Mouse (Mus musculus): Measurements from ENCODE around the gene Mfsd5. TPM values are rescaled to one million over a fixed set of nuclear protein-coding genes. Genes with fewer than 3 reads are reported as not detected.

Gene Mfsd5
- polyA plus RNA-seq (2015; fragmentation: Nextera tagmentation; extraction: Ambion mirVana): 53.5 and 55.1 TPM in 2 replicates

GRCm38 (mm10) chr15:102279092-102279782 lies at the start of gene Mfsd5:
TSS of gene Mfsd5 (plus strand) at chr15:102279454.
- peak; percentile 93 for DNase-seq (ENCODE audit: low spot score)

DNA sequence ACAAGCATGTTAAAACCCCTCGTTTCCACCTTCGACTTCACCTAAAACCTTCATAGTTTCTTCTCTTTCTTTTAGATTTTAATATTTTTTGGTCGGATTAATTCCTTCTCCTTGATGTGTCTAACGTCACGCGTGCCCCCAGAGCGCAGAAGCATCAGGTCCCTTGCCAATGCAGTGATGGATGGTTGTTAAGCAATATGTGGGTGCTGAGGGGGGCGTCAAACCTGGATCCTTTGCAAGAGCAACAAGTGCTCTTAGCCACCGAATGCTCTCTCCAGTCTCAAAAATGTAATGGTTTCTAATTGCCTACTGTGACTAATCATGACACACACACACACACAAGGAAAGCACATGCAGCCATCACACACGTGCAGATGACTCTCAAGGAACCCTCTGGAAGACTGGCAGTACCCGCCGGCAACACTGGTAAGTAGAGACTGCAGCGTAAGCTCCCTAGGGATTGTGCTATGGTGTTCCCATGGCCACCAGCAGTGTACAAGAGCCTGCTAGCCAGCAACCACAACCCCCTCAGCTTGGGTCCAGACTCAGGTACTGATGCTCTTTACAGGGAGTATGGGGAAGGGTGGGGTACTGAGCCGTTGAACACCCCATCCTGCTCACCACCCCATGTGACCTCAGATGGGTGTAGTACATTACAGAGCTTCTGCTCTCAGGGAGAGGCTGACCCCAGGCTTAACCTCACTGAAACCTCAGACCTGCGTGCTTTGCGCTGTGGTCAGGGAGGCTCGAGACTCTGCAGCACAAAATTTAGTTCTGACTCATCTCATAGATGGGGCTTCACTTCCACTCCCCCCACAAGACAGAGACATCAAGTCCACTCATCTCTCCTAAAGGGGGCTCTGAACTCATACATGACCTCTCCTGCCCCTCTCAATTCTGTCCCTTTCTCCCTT lies 48.6 kb upstream of the Mfsd5 start:
- DNase-seq (ENCODE audit: low spot score): no peak

GRCm38 (mm10) chr15:102231748-102232147 lies 47.5 kb upstream of the Mfsd5 start, which contains the start of gene Itgb7:
TSS of gene Itgb7 (minus strand) at chr15:102231944.
- DNase-seq (ENCODE audit: low spot score): peak; percentile 78

- no peak for DNase-seq (ENCODE audit: low spot score)
Observed at GRCm38 (mm10) chr15:102232764-102233163, 46.5 kb upstream of the Mfsd5 start.

- DNase-seq (ENCODE audit: low spot score): no peak
Observed at GRCm38 (mm10) chr15:102233896-102234295, 45.4 kb upstream of the Mfsd5 start.

GRCm38 (mm10) chr15:102235371-102236027 lies 43.8 kb upstream of the Mfsd5 start:
- DNase-seq (ENCODE audit: low spot score): no peak

GRCm38 (mm10) chr15:102238543-102239259 lies 40.6 kb upstream of the Mfsd5 start:
- no peak for DNase-seq (ENCODE audit: low spot score)

DNA sequence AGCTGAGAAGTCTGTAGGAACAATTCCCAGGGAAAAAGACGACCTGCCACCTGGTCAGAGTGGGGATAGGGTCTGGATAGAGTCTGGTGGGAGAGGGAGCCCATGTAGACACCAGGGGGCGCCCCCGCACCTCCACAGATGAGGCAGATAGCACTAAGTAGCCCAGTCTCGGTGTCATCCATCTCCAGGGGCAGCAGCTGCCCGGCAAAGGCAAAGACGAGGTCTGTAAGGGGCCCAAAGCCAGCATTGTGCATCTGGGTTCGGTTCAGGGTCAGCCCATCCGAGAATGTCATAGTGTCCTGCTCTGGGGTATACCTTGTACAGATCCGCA lies 40.0 kb upstream of the Mfsd5 start:
- DNase-seq (ENCODE audit: low spot score): peak; percentile 71

- DNase-seq (ENCODE audit: low spot score): no peak
Observed at GRCm38 (mm10) chr15:102239851-102240250, 39.4 kb upstream of the Mfsd5 start.

DNA sequence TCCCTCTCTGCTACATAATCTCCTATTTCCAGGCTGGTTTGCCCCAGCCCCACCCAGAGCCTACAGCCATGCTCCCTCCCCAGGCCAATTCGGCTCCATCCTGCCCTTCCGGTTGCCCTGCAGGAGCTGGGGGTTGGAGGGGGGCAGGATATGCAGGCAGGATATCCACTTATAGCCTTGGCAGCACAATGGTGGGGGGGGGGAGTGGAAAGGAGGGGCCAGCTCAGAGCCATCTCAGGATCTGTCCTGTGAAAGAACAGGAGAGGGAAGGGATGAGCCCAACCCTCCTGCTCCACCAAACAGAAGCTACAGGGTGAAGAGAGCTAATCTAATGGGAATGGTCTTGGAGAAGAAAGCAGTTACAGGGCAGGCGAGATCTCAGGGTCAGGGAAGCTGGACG lies 38.6 kb upstream of the Mfsd5 start:
- DNase-seq (ENCODE audit: low spot score): no peak

DNA sequence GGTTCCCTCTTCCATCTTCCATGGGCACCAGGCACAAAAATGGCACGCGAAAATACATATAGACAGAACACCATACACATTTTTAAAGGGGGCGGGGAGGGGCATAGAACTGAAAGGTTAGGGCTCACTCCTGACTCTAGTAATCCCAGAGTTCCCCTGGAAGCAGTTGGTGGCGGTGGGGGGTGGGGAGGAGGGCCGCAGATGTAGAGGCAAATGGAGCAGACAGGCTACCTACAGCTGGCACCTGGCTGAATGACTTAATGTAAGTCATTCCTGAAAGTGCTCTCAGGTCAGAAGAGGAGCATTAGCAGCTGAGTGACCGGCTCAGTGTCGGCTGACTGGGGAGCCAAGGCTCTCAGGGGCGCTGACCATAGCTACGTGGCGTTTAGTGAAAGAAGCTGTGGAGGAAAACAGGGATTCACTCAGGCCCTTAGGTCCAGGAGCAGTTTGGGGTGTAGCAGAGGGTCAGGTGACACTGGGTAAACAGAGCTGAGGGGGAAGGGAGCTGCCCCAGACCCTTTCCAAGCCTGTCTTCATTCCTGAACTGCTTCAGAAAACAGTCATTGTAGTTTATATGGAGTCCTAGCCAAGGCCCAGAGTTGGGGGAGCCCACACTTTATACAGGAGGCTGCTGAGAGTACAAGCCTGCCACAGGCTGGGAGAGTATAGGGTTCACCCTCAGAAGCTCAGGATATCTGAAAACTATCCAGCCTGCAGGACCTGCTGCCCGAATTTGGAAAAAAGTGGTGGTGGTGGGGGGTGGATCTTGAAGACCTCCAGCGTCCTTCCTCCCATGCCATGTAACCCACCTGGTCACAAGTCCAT lies 36.6 kb upstream of the Mfsd5 start:
- no peak for DNase-seq (ENCODE audit: low spot score)

- DNase-seq (ENCODE audit: low spot score): no peak
Observed at GRCm38 (mm10) chr15:102243229-102244190, 35.7 kb upstream of the Mfsd5 start.

GRCm38 (mm10) chr15:102244306-102245191 lies 34.7 kb upstream of the Mfsd5 start:
- no peak for DNase-seq (ENCODE audit: low spot score)

DNA sequence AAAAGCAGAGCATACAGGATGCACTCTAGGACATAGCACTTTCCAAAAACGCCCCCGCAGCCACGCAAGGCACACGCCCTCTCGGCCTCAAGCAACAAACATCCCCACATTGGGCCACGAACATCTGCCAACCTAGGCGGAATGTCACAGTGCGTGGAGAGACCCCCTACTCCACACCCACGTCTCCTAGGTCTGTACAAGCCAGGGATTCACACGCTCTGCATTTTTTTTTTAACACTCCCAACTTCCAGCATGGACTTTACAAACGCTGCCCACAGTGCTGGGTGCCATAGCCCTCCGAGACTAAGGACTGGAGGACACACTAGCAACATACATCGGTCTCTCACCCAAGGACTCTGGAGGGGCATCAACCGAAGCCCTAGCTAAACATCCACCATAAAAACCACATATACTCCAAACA lies 33.8 kb upstream of the Mfsd5 start:
- DNase-seq (ENCODE audit: low spot score): no peak

DNA sequence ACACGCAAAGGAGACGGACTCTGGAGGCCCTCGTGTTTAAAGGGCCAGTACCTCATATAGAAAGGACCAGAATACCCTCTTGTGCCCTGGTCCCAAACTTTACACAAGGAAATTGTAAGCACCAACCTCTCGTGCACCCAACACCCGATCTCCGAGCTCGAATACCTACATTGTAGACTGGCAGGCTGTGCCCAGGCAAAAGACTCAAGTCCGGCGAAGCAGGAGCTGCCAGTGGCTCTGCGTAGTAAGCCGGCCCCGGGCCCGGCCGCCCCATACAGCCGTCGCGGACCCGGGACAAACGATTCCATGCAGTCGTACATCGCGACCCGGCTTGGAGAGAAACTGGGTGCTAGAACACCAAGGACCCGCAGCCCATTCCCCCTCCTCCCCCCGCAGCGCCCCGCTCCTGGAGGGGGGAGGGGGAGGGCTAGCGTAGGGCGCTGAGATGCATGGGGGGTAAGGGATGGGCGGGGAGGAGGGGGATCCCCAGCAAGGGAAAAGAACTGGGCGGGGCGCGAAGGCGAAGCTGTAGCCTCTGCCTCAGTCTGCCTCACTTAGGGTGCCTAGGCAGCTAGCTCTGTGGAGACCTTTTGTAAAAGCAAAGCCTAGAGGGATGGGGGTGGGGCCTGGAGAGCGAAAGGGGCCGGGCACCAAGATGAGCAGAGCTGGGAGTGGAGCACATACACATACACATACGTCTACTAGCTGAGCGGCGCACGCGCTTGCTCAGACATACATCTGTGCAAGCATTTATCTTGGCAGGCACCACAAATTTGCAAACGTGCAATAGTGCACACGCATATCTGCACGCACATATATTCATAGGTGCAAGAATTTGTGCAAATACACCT lies 33.1 kb upstream of the Mfsd5 start:
- peak; percentile 63 for DNase-seq (ENCODE audit: low spot score)

GRCm38 (mm10) chr15:102246866-102247251 lies 32.4 kb upstream of the Mfsd5 start:
- DNase-seq (ENCODE audit: low spot score): peak; percentile 60

Measured in thymus, postnatal 0 days (tissue).